Mouse (Mus musculus): ENCODE results near the gene Dck.

DNA sequence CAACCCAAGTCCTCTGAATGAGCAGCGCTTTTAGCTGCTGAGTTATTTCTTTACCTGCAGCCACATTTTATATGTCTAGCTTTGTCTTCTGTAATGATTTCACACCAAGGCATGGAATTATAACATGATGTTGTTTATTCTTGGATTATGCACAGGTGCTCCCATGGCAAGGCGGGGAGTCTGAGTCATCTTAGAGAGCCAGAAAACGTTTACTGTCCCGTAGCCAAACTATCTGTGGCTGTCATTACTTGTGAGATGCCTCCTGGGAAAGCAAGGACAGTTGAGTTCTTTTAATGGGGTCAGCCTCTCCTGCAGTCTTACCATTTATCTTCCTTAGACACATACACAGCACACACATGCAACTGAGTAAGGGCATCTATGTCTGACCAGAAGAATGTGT, 40.8 kb downstream of the Dck start:
- TF ChIP-seq CTCF (IDR thresholded peaks at IDR 0.05; ENCODE audit: extremely low read depth, insufficient read length, insufficient replicate concordance, low read depth, low read length), result no peak
- no peak for TF ChIP-seq POLR2A (IDR thresholded peaks at IDR 0.05; ENCODE audit: low read depth, low read length)
